Mouse (Mus musculus): Measurements from ENCODE around the gene Camk2d. TPM values are rescaled to one million over a fixed set of nuclear protein-coding genes. Genes with fewer than 3 reads are reported as not detected.

Gene Camk2d
- polyA plus RNA-seq, 1 experiment from 2014 or later: 109 TPM

GRCm38 (mm10) chr3:126811646-126812045 lies 215.5 kb downstream of the Camk2d start:
- Histone ChIP-seq H3K4me3 (replicated peaks; ENCODE audit: low read length) (no peak overlapping the region), H3K4me2 (replicated peaks) (no peak overlapping the region), H3K27me3 (ENCODE audit: control insufficient read depth, insufficient read depth, low read length) (no peaks in the 10 kb centered on the region), H3K9me3 (ENCODE audit: control insufficient read depth, low read length) (no peaks in the 10 kb centered on the region), H3K9ac (no peak overlapping the region), H3K4me1 (replicated peaks; ENCODE audit: control insufficient read depth, insufficient read depth, low read length) (no peaks in the 10 kb centered on the region), H3K27ac (no peak overlapping the region), H3K36me3 (replicated peaks; ENCODE audit: control insufficient read depth, insufficient read depth) (0 out of 2 replicates have a peak, but pooled peaks cover 3% of the 10 kb centered on the region)
- no peak for DNase-seq (ENCODE audit: low spot score)
- 91% methylated on average over 3 of the region's 3 CpGs for WGBS
- no peak for ATAC-seq (ENCODE audit: low FRiP score)

GRCm38 (mm10) chr3:126822374-126822773 lies 226.3 kb downstream of the Camk2d start:
- DNase-seq (ENCODE audit: low spot score): no peak
- Histone ChIP-seq H3K4me3 (replicated peaks; ENCODE audit: low read length) (no peak overlapping the region), H3K9me3 (ENCODE audit: control insufficient read depth, low read length) (no peaks in the 10 kb centered on the region), H3K4me2 (replicated peaks) (no peak overlapping the region), H3K4me1 (replicated peaks; ENCODE audit: control insufficient read depth, insufficient read depth, low read length) (0 out of 2 replicates have a peak, but pooled peaks cover 5% of the 10 kb centered on the region), H3K27me3 (ENCODE audit: control insufficient read depth, insufficient read depth, low read length) (no peaks in the 10 kb centered on the region), H3K36me3 (replicated peaks; ENCODE audit: control insufficient read depth, insufficient read depth) (no peaks in the 10 kb centered on the region), H3K27ac (no peak overlapping the region), H3K9ac (no peak overlapping the region)
- no peak for ATAC-seq (ENCODE audit: low FRiP score)
- WGBS: 87% methylated on average over 3 of the region's 3 CpGs

- H3K36me3 ChIP-seq (replicated peaks; ENCODE audit: control insufficient read depth, insufficient read depth): no peaks in the 10 kb centered on the region
- H3K4me3 ChIP-seq (replicated peaks; ENCODE audit: low read length): no peak overlapping the region
- no peak for ATAC-seq (ENCODE audit: low FRiP score)
- no peak for DNase-seq (ENCODE audit: low spot score)
- WGBS: 89% methylated on average over 1 of the region's 1 CpGs
- H3K27ac ChIP-seq: no peak overlapping the region
- no peaks in the 10 kb centered on the region for H3K27me3 ChIP-seq (ENCODE audit: control insufficient read depth, insufficient read depth, low read length)
- H3K4me2 ChIP-seq (replicated peaks): no peak overlapping the region
- H3K4me1 ChIP-seq (replicated peaks; ENCODE audit: control insufficient read depth, insufficient read depth, low read length): 0 out of 2 replicates have a peak, but pooled peaks cover 5% of the 10 kb centered on the region
- no peaks in the 10 kb centered on the region for H3K9me3 ChIP-seq (ENCODE audit: control insufficient read depth, low read length)
- no peak overlapping the region for H3K9ac ChIP-seq
Observed at GRCm38 (mm10) chr3:126824930-126825329, 228.8 kb downstream of the Camk2d start.

GRCm38 (mm10) chr3:126826172-126826571 lies 230.1 kb downstream of the Camk2d start:
- no peaks in the 10 kb centered on the region for H3K9me3 ChIP-seq (ENCODE audit: control insufficient read depth, low read length)
- 51% methylated on average over 2 of the region's 2 CpGs for WGBS
- no peaks in the 10 kb centered on the region for H3K36me3 ChIP-seq (replicated peaks; ENCODE audit: control insufficient read depth, insufficient read depth)
- no peak overlapping the region for H3K4me2 ChIP-seq (replicated peaks)
- no peak overlapping the region for H3K4me3 ChIP-seq (replicated peaks; ENCODE audit: low read length)
- H3K27me3 ChIP-seq (ENCODE audit: control insufficient read depth, insufficient read depth, low read length): no peaks in the 10 kb centered on the region
- no peak overlapping the region for H3K9ac ChIP-seq
- no peak for ATAC-seq (ENCODE audit: low FRiP score)
- H3K4me1 ChIP-seq (replicated peaks; ENCODE audit: control insufficient read depth, insufficient read depth, low read length): 0 out of 2 replicates have a peak, but pooled peaks cover 5% of the 10 kb centered on the region
- DNase-seq (ENCODE audit: low spot score): no peak
- no peak overlapping the region for H3K27ac ChIP-seq

- H3K4me2 ChIP-seq (replicated peaks): no peak overlapping the region
- ATAC-seq (ENCODE audit: low FRiP score) (no peak), DNase-seq (ENCODE audit: low spot score) (no peak)
- 0 out of 2 replicates have a peak, but pooled peaks cover 5% of the 10 kb centered on the region for H3K4me1 ChIP-seq (replicated peaks; ENCODE audit: control insufficient read depth, insufficient read depth, low read length)
- no peaks in the 10 kb centered on the region for H3K9me3 ChIP-seq (ENCODE audit: control insufficient read depth, low read length)
- no peak overlapping the region for H3K27ac ChIP-seq
- 95% methylated on average over 3 of the region's 3 CpGs for WGBS
- no peak overlapping the region for H3K9ac ChIP-seq
- no peaks in the 10 kb centered on the region for H3K27me3 ChIP-seq (ENCODE audit: control insufficient read depth, insufficient read depth, low read length)
- no peak overlapping the region for H3K4me3 ChIP-seq (replicated peaks; ENCODE audit: low read length)
- H3K36me3 ChIP-seq (replicated peaks; ENCODE audit: control insufficient read depth, insufficient read depth): no peaks in the 10 kb centered on the region
Observed at GRCm38 (mm10) chr3:126827900-126828299, 231.8 kb downstream of the Camk2d start.

- DNase-seq (ENCODE audit: low spot score): no peak
- no peak overlapping the region for H3K4me3 ChIP-seq (replicated peaks; ENCODE audit: low read length)
- H3K36me3 ChIP-seq (replicated peaks; ENCODE audit: control insufficient read depth, insufficient read depth): peaks cover 3% of the 10 kb centered on the region; the same call in 1 of the 2 replicates
- no peak overlapping the region for H3K4me2 ChIP-seq (replicated peaks)
- H3K27me3 ChIP-seq (ENCODE audit: control insufficient read depth, insufficient read depth, low read length): no peaks in the 10 kb centered on the region
- H3K27ac ChIP-seq: no peak overlapping the region
- no peak for ATAC-seq (ENCODE audit: low FRiP score)
- 0 out of 2 replicates have a peak, but pooled peaks cover 5% of the 10 kb centered on the region for H3K4me1 ChIP-seq (replicated peaks; ENCODE audit: control insufficient read depth, insufficient read depth, low read length)
- WGBS: 85% methylated on average over 2 of the region's 2 CpGs
- no peaks in the 10 kb centered on the region for H3K9me3 ChIP-seq (ENCODE audit: control insufficient read depth, low read length)
- no peak overlapping the region for H3K9ac ChIP-seq
Observed at GRCm38 (mm10) chr3:126829817-126830216, 233.7 kb downstream of the Camk2d start.

GRCm38 (mm10) chr3:126831418-126832138 lies 235.5 kb downstream of the Camk2d start:
- Histone ChIP-seq H3K27ac (no peak overlapping the region), H3K9me3 (ENCODE audit: control insufficient read depth, low read length) (no peaks in the 10 kb centered on the region), H3K4me2 (replicated peaks) (no peak overlapping the region), H3K36me3 (replicated peaks; ENCODE audit: control insufficient read depth, insufficient read depth) (peaks cover 3% of the 10 kb centered on the region; the same call in 1 of the 2 replicates), H3K4me1 (replicated peaks; ENCODE audit: control insufficient read depth, insufficient read depth, low read length) (0 out of 2 replicates have a peak, but pooled peaks cover under 1% of the 10 kb centered on the region), H3K4me3 (replicated peaks; ENCODE audit: low read length) (no peak overlapping the region), H3K9ac (no peak overlapping the region), H3K27me3 (ENCODE audit: control insufficient read depth, insufficient read depth, low read length) (no peaks in the 10 kb centered on the region)
- no peak for ATAC-seq (ENCODE audit: low FRiP score)
- no peak for DNase-seq (ENCODE audit: low spot score)
- WGBS: 84% methylated on average over 6 of the region's 6 CpGs

- H3K4me1 ChIP-seq (replicated peaks; ENCODE audit: control insufficient read depth, insufficient read depth, low read length): no peaks in the 10 kb centered on the region
- no peak overlapping the region for H3K27ac ChIP-seq
- no peaks in the 10 kb centered on the region for H3K27me3 ChIP-seq (ENCODE audit: control insufficient read depth, insufficient read depth, low read length)
- DNase-seq (ENCODE audit: low spot score) (no peak), ATAC-seq (ENCODE audit: low FRiP score) (no peak)
- peaks cover 6% of the 10 kb centered on the region; the same call in 1 of the 2 replicates for H3K36me3 ChIP-seq (replicated peaks; ENCODE audit: control insufficient read depth, insufficient read depth)
- no peak overlapping the region for H3K4me2 ChIP-seq (replicated peaks)
- H3K9me3 ChIP-seq (ENCODE audit: control insufficient read depth, low read length): no peaks in the 10 kb centered on the region
- no peak overlapping the region for H3K9ac ChIP-seq
- no peak overlapping the region for H3K4me3 ChIP-seq (replicated peaks; ENCODE audit: low read length)
- whole genome bisulfite sequencing: 85% methylated on average over 5 of the region's 5 CpGs
Observed at GRCm38 (mm10) chr3:126834641-126835167, 238.6 kb downstream of the Camk2d start.

GRCm38 (mm10) chr3:126842780-126843179 lies 246.7 kb downstream of the Camk2d start:
- peaks cover 15% of the 10 kb centered on the region for H3K36me3 ChIP-seq (replicated peaks; ENCODE audit: control insufficient read depth, insufficient read depth)
- 85% methylated on average over 9 of the region's 9 CpGs for WGBS
- H3K4me2 ChIP-seq (replicated peaks): no peak overlapping the region
- H3K27ac ChIP-seq: no peak overlapping the region
- H3K9me3 ChIP-seq (ENCODE audit: control insufficient read depth, low read length): no peaks in the 10 kb centered on the region
- DNase-seq (ENCODE audit: low spot score) (no peak), ATAC-seq (ENCODE audit: low FRiP score) (no peak)
- H3K4me3 ChIP-seq (replicated peaks; ENCODE audit: low read length): no peak overlapping the region
- H3K27me3 ChIP-seq (ENCODE audit: control insufficient read depth, insufficient read depth, low read length): no peaks in the 10 kb centered on the region
- H3K4me1 ChIP-seq (replicated peaks; ENCODE audit: control insufficient read depth, insufficient read depth, low read length): no peaks in the 10 kb centered on the region
- no peak overlapping the region for H3K9ac ChIP-seq
